8 mouse cellular contexts compared by ENCODE assay signal in the genomic region with DNA sequence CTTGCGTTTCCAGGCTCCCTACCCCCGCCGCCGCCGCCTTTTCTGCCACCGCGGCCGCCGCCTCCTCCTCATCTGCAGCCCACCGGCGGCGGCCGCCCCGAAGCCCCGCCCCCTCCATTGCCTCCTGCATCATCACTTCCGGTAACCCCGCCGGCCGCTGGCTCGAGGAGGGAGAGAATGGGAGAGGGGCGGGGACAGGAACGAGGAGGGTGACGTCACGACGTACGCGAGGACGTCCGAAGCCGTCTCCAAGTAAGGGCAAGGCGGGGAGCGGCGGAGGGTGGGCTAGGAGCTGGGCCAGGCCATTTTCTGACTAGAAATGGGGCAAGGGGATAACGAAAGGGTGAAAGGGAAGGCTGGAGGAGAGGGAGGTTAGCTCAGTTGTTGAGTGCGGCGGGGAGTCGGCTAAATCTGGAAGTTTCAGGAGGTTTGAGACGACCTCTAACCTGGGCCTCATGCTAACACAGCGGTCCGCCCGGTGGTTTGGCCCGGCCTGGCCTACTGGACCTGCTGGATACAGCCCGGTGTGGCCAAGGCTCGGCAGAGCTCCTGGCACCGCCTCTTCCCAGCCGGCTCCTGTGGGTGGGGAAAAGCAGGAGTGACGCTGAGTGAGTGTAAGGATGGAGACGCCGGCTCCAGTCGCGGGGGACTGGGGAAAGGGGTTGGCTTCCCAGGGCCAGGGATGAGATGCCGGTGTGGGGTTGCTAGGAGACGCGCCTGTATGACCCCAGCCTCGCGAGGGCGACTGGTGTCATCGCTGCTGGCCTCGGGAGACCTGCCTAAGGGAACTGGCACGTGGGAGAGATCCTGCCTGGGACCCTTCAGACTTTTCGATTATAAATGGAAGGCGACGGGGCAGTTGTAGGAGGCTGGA. TPM values are rescaled to one million over a fixed set of nuclear protein-coding genes. Genes with fewer than 3 reads are reported as not detected.
DNase-seq lines count a peak whose midpoint lies in the region; ATAC-seq lines count a peak whose summit lies in the region.

A gene (plus strand): TSS at position 223 of the 874 bp plus-strand sequence.
A gene (minus strand): TSS at position 660 of the 874 bp plus-strand sequence.

- under 1% methylated on average over 63 of the region's 63 CpGs for WGBS in hindbrain, embryonic 13.5 days

- H3K4me2 ChIP-seq in hindbrain, embryonic 13.5 days: peak within 1 kb of the TSS; percentile 77

- no peaks in the 10 kb centered on the region for H3K9me3 ChIP-seq in hindbrain, embryonic 13.5 days

- ATAC-seq in hindbrain, embryonic 13.5 days (ENCODE audit: low FRiP score): peak; percentile 98

- H3K27me3 ChIP-seq in hindbrain, embryonic 13.5 days: no peaks in the 10 kb centered on the region

- H3K27ac ChIP-seq in hindbrain, embryonic 13.5 days: peak within 1 kb of the TSS; percentile 98

- peak within 1 kb of the TSS; percentile 80 for H3K4me3 ChIP-seq in hindbrain, embryonic 13.5 days

- H3K4me1 ChIP-seq in hindbrain, embryonic 13.5 days (replicated peaks): peaks cover 47% of the 10 kb centered on the region

- DNase-seq in Muller cell, postnatal 12 days (ENCODE audit: inconsistent ontology term): peak; percentile 100
- DNase-seq in cerebellum, adult 9-11 months: peak; percentile 98
- peak; percentile 98 for DNase-seq in frontal cortex, postnatal 10 days (ENCODE audit: low spot score in 2 of 2)
- peak; percentile 93 to 95 for DNase-seq in layer of hippocampus, postnatal 25 days (ENCODE audit: extremely low spot score in 1 of 2, low spot score in 1 of 2)
- DNase-seq in lung, postnatal 25 days (ENCODE audit: low spot score): peak; percentile 98
- peak; percentile 99 for DNase-seq in retina, embryonic 14.5 days (ENCODE audit: low spot score)
- DNase-seq in thymus, postnatal 4 days: peak; percentile 98

- H3K9ac ChIP-seq in hindbrain, embryonic 13.5 days: peak within 1 kb of the TSS; percentile 90

- H3K36me3 ChIP-seq in hindbrain, embryonic 13.5 days: no peaks in the 10 kb centered on the region

RNA-seq across cellular contexts. Expression of the first gene that starts in this region (rescaled TPM):
- polyA plus RNA-seq in hindbrain, embryonic 13.5 days (2015; fragmentation: Nextera tagmentation; extraction: Ambion mirVana): 18.9 and 20.3 TPM in 2 replicates
- 10 to 100 TPM; 10.4 TPM for total RNA-seq in layer of hippocampus, postnatal 25 days (2021)

RNA-seq across cellular contexts. Expression of the second gene that starts in this region (rescaled TPM):
- polyA plus RNA-seq in hindbrain, embryonic 13.5 days (2015; fragmentation: Nextera tagmentation; extraction: Ambion mirVana): 17.7 and 18.9 TPM in 2 replicates
- total RNA-seq in layer of hippocampus, postnatal 25 days (2021): 10 to 100 TPM; 22.1 TPM

Comparison
In these comparisons a context has a peak if more than half of its experiments do, and no peak if none do; other contexts are left out.
1. Peak in every context shown above with its lines: DNase-seq, ATAC-seq, H3K4me3 ChIP-seq and H3K27ac ChIP-seq.